Mouse (Mus musculus): ENCODE measurements around the gene Trim17. TPM values are rescaled to one million over a fixed set of nuclear protein-coding genes. Genes with fewer than 3 reads are reported as not detected.
A peak's percentile ranks its signal among the peaks of the same experiment; 100 is the strongest.

Gene Trim17
- total and polyA plus RNA-seq, 3 experiments: 0.50 to 0.82 TPM; not detected in 1

GRCm38 (mm10) chr11:58918759-58919158 lies 35.7 kb upstream of the Trim17 start:
- Histone ChIP-seq H3K9ac (ENCODE audit: control insufficient read depth, low read depth, low read length, poor library complexity, severe bottlenecking) (no peak overlapping the region), H3K27ac (ENCODE audit: control insufficient read depth, low read depth, low read length) (no peak overlapping the region), H3K79me2 (ENCODE audit: control insufficient read depth, insufficient read depth, low read length, poor library complexity) (no peaks in the 10 kb centered on the region), H3K4me1 (ENCODE audit: control insufficient read depth in 1 of 2, insufficient read depth in 2 of 2, low read length in 2 of 2) (peaks cover 8 to 22% of the 10 kb centered on the region in 2 experiments), H3K36me3 (ENCODE audit: control insufficient read depth in 1 of 2, insufficient read depth in 2 of 2, low read length in 2 of 2) (peaks cover 0 to 13% of the 10 kb centered on the region in 2 experiments; a peak in 2 of 4 replicates), H3K9me3 (replicated peaks; ENCODE audit: insufficient read depth, low read length) (no peaks in the 10 kb centered on the region), H3K27me3 (ENCODE audit: control insufficient read depth in 1 of 2, insufficient read depth in 2 of 2, low read length in 2 of 2) (no peaks in the 10 kb centered on the region), H3K4me3 (ENCODE audit: control insufficient read depth in 1 of 2, insufficient read depth in 1 of 2, low read depth in 2 of 2, low read length in 2 of 2) (no peak overlapping the region)
- DNase-seq (ENCODE audit: low read depth, low spot score): no peak
- TF ChIP-seq EP300 (IDR thresholded peaks at IDR 0.05; ENCODE audit: low read depth in 1 of 2, low read length in 2 of 2) (no peak), CHD1 (IDR thresholded peaks at IDR 0.05; ENCODE audit: low read depth, low read length) (no peak), JUND (IDR thresholded peaks at IDR 0.05; ENCODE audit: low read depth, low read length) (no peak), POLR2AphosphoS2 (IDR thresholded peaks at IDR 0.05; ENCODE audit: low read length) (no peak), CTCF (IDR thresholded peaks at IDR 0.05 in 2 of 3, conservative IDR thresholded peaks at IDR 0.05 in 1 of 3; ENCODE audit: control insufficient read depth in 1 of 3, insufficient read depth in 1 of 3, low read depth in 2 of 3, low read length in 3 of 3, poor library complexity in 1 of 3, severe bottlenecking in 1 of 3) (no peak)

- Histone ChIP-seq H3K27me3 (ENCODE audit: control insufficient read depth in 1 of 2, insufficient read depth in 2 of 2, low read length in 2 of 2) (no peaks in the 10 kb centered on the region), H3K4me1 (ENCODE audit: control insufficient read depth in 1 of 2, insufficient read depth in 2 of 2, low read length in 2 of 2) (peaks cover 1 to 12% of the 10 kb centered on the region in 2 experiments), H3K9ac (ENCODE audit: control insufficient read depth, low read depth, low read length, poor library complexity, severe bottlenecking) (no peak overlapping the region), H3K79me2 (ENCODE audit: control insufficient read depth, insufficient read depth, low read length, poor library complexity) (no peaks in the 10 kb centered on the region), H3K4me3 (ENCODE audit: control insufficient read depth in 1 of 2, insufficient read depth in 1 of 2, low read depth in 2 of 2, low read length in 2 of 2) (no peak overlapping the region), H3K36me3 (ENCODE audit: control insufficient read depth in 1 of 2, insufficient read depth in 2 of 2, low read length in 2 of 2) (peaks cover 0 to 10% of the 10 kb centered on the region in 2 experiments; a peak in 2 of 4 replicates), H3K27ac (ENCODE audit: control insufficient read depth, low read depth, low read length) (no peak overlapping the region), H3K9me3 (replicated peaks; ENCODE audit: insufficient read depth, low read length) (no peaks in the 10 kb centered on the region)
- TF ChIP-seq GABPA (IDR thresholded peaks at IDR 0.05; ENCODE audit: low read depth, low read length) (no peak), ZC3H11A (IDR thresholded peaks at IDR 0.05; ENCODE audit: low read depth, low read length) (no peak), E2F4 (IDR thresholded peaks at IDR 0.05; ENCODE audit: borderline replicate concordance, low read depth, low read length) (no peak), CTCF (IDR thresholded peaks at IDR 0.05 in 2 of 3, conservative IDR thresholded peaks at IDR 0.05 in 1 of 3; ENCODE audit: control insufficient read depth in 1 of 3, insufficient read depth in 1 of 3, low read depth in 2 of 3, low read length in 3 of 3, poor library complexity in 1 of 3, severe bottlenecking in 1 of 3) (peak in 1 of 3 experiments; percentile 16; a peak in 1 of 6 replicates), CHD2 (IDR thresholded peaks at IDR 0.05; ENCODE audit: low read length) (no peak), JUND (IDR thresholded peaks at IDR 0.05; ENCODE audit: low read depth, low read length) (no peak), POLR2A (IDR thresholded peaks at IDR 0.05; ENCODE audit: control insufficient read depth in 1 of 2, insufficient read depth in 1 of 2, low read depth in 1 of 2, low read length in 2 of 2, poor library complexity in 1 of 2) (no peak), MAZ (IDR thresholded peaks at IDR 0.05; ENCODE audit: low read depth, low read length) (no peak), RAD21 (IDR thresholded peaks at IDR 0.05; ENCODE audit: low read depth, low read length) (peak; percentile 29), ZKSCAN1 (IDR thresholded peaks at IDR 0.05; ENCODE audit: low read depth, low read length) (no peak)
- DNase-seq (ENCODE audit: low read depth, low spot score): no peak
Measured at GRCm38 (mm10) chr11:58922420-58922819, 32.1 kb upstream of the Trim17 start.

GRCm38 (mm10) chr11:58926651-58927050 lies 27.8 kb upstream of the Trim17 start:
- H3K27me3 ChIP-seq (ENCODE audit: control insufficient read depth in 1 of 2, insufficient read depth in 2 of 2, low read length in 2 of 2): no peaks in the 10 kb centered on the region
- H3K79me2 ChIP-seq (ENCODE audit: control insufficient read depth, insufficient read depth, low read length, poor library complexity): peaks cover 1% of the 10 kb centered on the region; the same call in 1 of the 2 replicates
- H3K9me3 ChIP-seq (replicated peaks; ENCODE audit: insufficient read depth, low read length): no peaks in the 10 kb centered on the region
- peaks cover 4 to 15% of the 10 kb centered on the region in 2 experiments; a peak in 3 of 4 replicates for H3K4me1 ChIP-seq (ENCODE audit: control insufficient read depth in 1 of 2, insufficient read depth in 2 of 2, low read length in 2 of 2)
- no peak overlapping the region for H3K4me3 ChIP-seq (ENCODE audit: control insufficient read depth in 1 of 2, insufficient read depth in 1 of 2, low read depth in 2 of 2, low read length in 2 of 2)
- peaks cover 0 to 13% of the 10 kb centered on the region in 2 experiments; a peak in 2 of 4 replicates for H3K36me3 ChIP-seq (ENCODE audit: control insufficient read depth in 1 of 2, insufficient read depth in 2 of 2, low read length in 2 of 2)
- peak overlapping the region; percentile 25 for H3K9ac ChIP-seq (ENCODE audit: control insufficient read depth, low read depth, low read length, poor library complexity, severe bottlenecking)
- H3K27ac ChIP-seq (ENCODE audit: control insufficient read depth, low read depth, low read length): no peak overlapping the region
- no peak for DNase-seq (ENCODE audit: low read depth, low spot score)
- TF ChIP-seq MAX (IDR thresholded peaks at IDR 0.05; ENCODE audit: low read length) (0 out of 2 replicates have a peak, but pooled peaks have one; percentile 22), MYC (IDR thresholded peaks at IDR 0.05; ENCODE audit: low read depth, low read length) (no peak)

All from MEL (cell line).